Mouse (Mus musculus): ENCODE measurements at regions not wholly inside any gene's neighbourhood (a gene's known extent, or its start where the extent isn't known, plus 50 kb on each side); places are given as distances from the start of the nearest gene placed in this dataset.

GRCm38 (mm10) chr17:16599671-16600070, 464.2 kb upstream of the Zfp960 start:
- no peak for TF ChIP-seq CTCF (IDR thresholded peaks at IDR 0.05; ENCODE audit: low read depth, low read length)
- no peak for TF ChIP-seq EP300 (IDR thresholded peaks at IDR 0.05; ENCODE audit: insufficient read depth, low read depth, low read length)

All from ES-Bruce4 (cell line).